Mouse (Mus musculus) liver, adult 2 months (tissue): ENCODE results near the gene Sipa1l2. TPM values are rescaled to one million over a fixed set of nuclear protein-coding genes. Genes with fewer than 3 reads are reported as not detected.

ENCODE experiments used
- DNase-seq: peaks from one replicate; pipeline ENCODE4 v3.0.0-alpha.2; 2011; ENCODE audit warnings: low read depth, low spot score; ENCODE audit errors: extremely low read depth
- H3K27ac ChIP-seq: fragments of 200-500 bp; replicated peaks from 2 replicates; pipeline ENCODE4 v1.5.1; 2012; ENCODE audit warnings: low read depth, mild to moderate bottlenecking, control low read depth, inconsistent platforms, low read length; ENCODE audit not compliant: insufficient read depth
- H3K27me3 ChIP-seq: fragments of 200-500 bp; 2 replicates; pipeline ENCODE4 v1.6.1; 2012; ENCODE audit warnings: mild to moderate bottlenecking, moderate library complexity, low read length, inconsistent platforms; ENCODE audit not compliant: control insufficient read depth, insufficient read depth
- H3K36me3 ChIP-seq: fragments of 200-500 bp; 2 replicates; pipeline ENCODE4 v1.6.1; 2012; ENCODE audit warnings: low read length, inconsistent platforms; ENCODE audit not compliant: control insufficient read depth, insufficient read depth
- H3K4me1 ChIP-seq: fragments of 200-500 bp; 2 replicates; pipeline ENCODE4 v1.6.1; 2011; ENCODE audit warnings: low read length; ENCODE audit not compliant: control insufficient read depth, insufficient read depth
- H3K4me3 ChIP-seq: fragments of 200-500 bp; 2 replicates; pipeline ENCODE4 v1.5.1; 2011; ENCODE audit warnings: low read depth, mild to moderate bottlenecking, control low read depth, low read length, moderate library complexity; ENCODE audit not compliant: insufficient read depth
- H3K79me2 ChIP-seq: fragments of 200-500 bp; 2 replicates; pipeline ENCODE4 v1.6.1; 2012; ENCODE audit warnings: inconsistent platforms, mild to moderate bottlenecking, low read length, moderate library complexity; ENCODE audit not compliant: control insufficient read depth, insufficient read depth
- H3K9ac ChIP-seq: fragments of 200-500 bp; 2 replicates; pipeline ENCODE4 v1.6.1; 2012; ENCODE audit warnings: low read depth, mild to moderate bottlenecking, control low read depth, inconsistent platforms, low read length
- CTCF ChIP-seq: fragments of 200-500 bp; IDR thresholded peaks from 2 replicates; pipeline ENCODE4 v1.5.1; 2011; ENCODE audit warnings: low read depth, low read length, control low read depth
- POLR2A ChIP-seq: fragments of 200-500 bp; IDR thresholded peaks from 2 replicates; pipeline ENCODE4 v1.6.1; 2011; ENCODE audit warnings: low read length, control low read depth; ENCODE audit not compliant: insufficient read depth; ENCODE audit errors: extremely low read depth
- WGBS: fragments of 180-500 bp; shearing (Covaris S2); methylation state at CpG from one replicate; pipeline ENCODE4 v1.1.7; 2018; 5-methylcytosine and 5-hydroxymethylcytosine counted together
- polyA plus RNA-seq: library from polyadenylated mRNA; depleted of rRNA; stranded (reverse); fragments of >200 nt; gene quantifications from 2 replicates; pipeline ENCODE4 v1.2.3, GENCODE M21; 2012
- total RNA-seq: library from RNA; depleted of rRNA; stranded (reverse); fragments of >200 nt; gene quantifications from 2 replicates; pipeline ENCODE4 v1.2.3, GENCODE M21; 2014

Sipa1l2 gene
- total and polyA plus RNA-seq, 2 experiments = 1.5 to 2.5 TPM

- Histone ChIP-seq H3K27me3 (no peaks in the 10 kb centered on the region), H3K27ac (no peak overlapping the region), H3K4me3 (no peak overlapping the region), H3K4me1 (peaks cover 3% of the 10 kb centered on the region; the same call in 1 of the 2 replicates), H3K79me2 (no peaks in the 10 kb centered on the region), H3K9ac (no peak overlapping the region), H3K36me3 (no peaks in the 10 kb centered on the region)
- 97% methylated on average over 14 of the region's 14 CpGs for WGBS
- TF ChIP-seq POLR2A (no peak), CTCF (no peak)
- DNase-seq = no peak
Measured at GRCm38 (mm10) chr8:125447543-125447942, 122.1 kb downstream of the Sipa1l2 start.

DNA sequence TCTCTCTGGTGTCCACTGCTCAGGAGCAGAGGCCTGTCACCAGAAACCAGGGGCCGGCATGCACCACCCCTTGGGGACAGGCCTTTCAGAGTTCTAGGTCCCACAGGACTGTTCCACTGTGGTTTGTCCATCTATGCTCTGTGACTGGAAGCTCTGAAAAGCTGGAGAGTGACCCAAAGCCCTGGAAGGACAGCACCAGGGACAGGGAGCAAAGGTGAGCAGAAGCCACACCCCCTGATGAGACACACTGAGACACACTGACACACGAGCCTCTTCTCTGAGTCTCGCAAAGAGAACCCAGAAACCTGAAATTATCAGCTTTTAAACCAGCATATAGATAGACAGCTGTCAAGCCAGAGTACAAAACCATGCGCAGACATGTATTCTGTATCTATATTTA, 123.4 kb downstream of the Sipa1l2 start:
- Histone ChIP-seq H3K79me2 (no peaks in the 10 kb centered on the region), H3K4me3 (no peak overlapping the region), H3K27ac (no peak overlapping the region), H3K9ac (no peak overlapping the region), H3K36me3 (no peaks in the 10 kb centered on the region), H3K27me3 (no peaks in the 10 kb centered on the region), H3K4me1 (peaks cover 3% of the 10 kb centered on the region; the same call in 1 of the 2 replicates)
- WGBS = 59% methylated on average over 4 of the region's 4 CpGs
- peak; percentile 76 for DNase-seq
- TF ChIP-seq POLR2A (no peak), CTCF (no peak)

DNA sequence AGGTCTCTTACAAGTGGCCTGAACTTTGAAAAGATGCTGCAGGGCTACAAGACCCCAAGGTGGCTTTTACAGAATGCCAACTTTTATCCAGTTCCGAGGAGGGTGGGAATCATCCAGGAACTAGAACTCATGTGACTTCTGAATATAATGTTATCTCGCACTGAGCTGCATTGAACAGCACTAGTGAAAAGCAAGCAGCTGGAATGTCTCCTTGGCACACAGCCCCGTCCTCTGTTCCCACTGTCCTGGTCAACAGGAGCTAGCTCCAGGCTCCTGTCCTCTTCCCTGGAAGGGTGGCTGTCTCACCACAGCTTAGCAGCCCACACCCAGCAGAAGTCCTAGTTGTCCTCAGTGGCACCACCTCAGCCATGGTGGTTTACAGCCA, 124.4 kb downstream of the Sipa1l2 start:
- Histone ChIP-seq H3K79me2 (no peaks in the 10 kb centered on the region), H3K4me1 (peaks cover 3% of the 10 kb centered on the region; the same call in 1 of the 2 replicates), H3K4me3 (no peak overlapping the region), H3K9ac (no peak overlapping the region), H3K27me3 (no peaks in the 10 kb centered on the region), H3K36me3 (no peaks in the 10 kb centered on the region), H3K27ac (no peak overlapping the region)
- 67% methylated on average over 3 of the region's 3 CpGs for WGBS
- peak; percentile 15 for DNase-seq
- TF ChIP-seq POLR2A (no peak), CTCF (no peak)

DNA sequence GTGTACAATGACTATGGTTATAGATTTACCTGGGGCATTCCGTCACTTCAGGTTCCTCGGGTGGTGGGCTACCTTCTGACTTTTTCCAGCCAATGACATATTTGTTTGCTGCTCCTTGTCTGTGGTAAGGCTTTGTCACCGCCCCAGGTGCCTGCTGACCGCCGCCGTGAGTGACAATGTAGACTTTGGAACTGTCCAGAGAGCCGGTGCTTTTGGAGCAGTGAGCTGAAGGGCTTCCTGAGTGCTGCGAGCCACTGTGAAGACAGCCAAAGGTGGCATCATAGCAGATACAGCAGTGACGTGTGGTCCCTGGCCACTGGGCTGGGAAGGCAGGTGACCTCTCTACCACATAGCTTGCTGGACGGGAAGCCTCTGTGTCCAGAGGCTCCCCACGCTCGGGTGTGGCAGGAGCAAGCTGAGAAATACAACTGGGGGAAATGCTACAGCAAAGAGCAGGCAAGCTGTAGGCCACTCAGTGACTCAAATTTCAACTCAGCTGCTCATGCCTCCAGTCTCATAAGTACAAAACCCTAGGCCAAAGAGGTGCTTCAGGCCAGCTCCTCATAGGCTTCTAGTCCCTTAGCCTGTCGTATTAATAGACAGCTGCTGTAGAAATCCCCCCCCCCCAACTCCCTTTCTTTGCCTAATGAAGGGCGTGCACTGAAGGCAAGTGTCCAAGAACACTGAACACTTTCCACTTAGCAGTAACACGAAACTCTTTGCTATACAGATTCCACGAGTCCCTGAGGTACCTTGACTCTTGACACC, 125.0 kb downstream of the Sipa1l2 start:
- Histone ChIP-seq H3K36me3 (no peaks in the 10 kb centered on the region), H3K27me3 (no peaks in the 10 kb centered on the region), H3K27ac (no peak overlapping the region), H3K9ac (no peak overlapping the region), H3K79me2 (no peaks in the 10 kb centered on the region), H3K4me1 (peaks cover 3% of the 10 kb centered on the region; the same call in 1 of the 2 replicates), H3K4me3 (no peak overlapping the region)
- DNase-seq = peak; percentile 44
- WGBS = 70% methylated on average over 16 of the region's 16 CpGs
- no peak for TF ChIP-seq CTCF

GRCm38 (mm10) chr8:125435320-125436100, 134.1 kb downstream of the Sipa1l2 start:
- DNase-seq = no peak
- Histone ChIP-seq H3K27ac (no peak overlapping the region), H3K79me2 (no peaks in the 10 kb centered on the region), H3K9ac (no peak overlapping the region), H3K4me1 (no peaks in the 10 kb centered on the region), H3K36me3 (no peaks in the 10 kb centered on the region; the same call in 1 of the 2 replicates), H3K4me3 (no peak overlapping the region), H3K27me3 (no peaks in the 10 kb centered on the region)
- TF ChIP-seq POLR2A (no peak), CTCF (no peak)
- WGBS = 91% methylated on average over 7 of the region's 7 CpGs
